Mouse (Mus musculus) CH12.LX (cell line): ENCODE data around the gene Dennd5b.

Experiments
- CTCF ChIP-seq, 2 experiments: IDR thresholded peaks in 1 of 2; conservative IDR thresholded peaks in 1 of 2; 2 replicates each; pipeline ENCODE4 v1.5.1; 2011 to 2012; ENCODE audit warnings: low read depth in 2 of 2, low read length in 2 of 2, improper control_type of control experiment in 1 of 2, inconsistent platforms in 1 of 2, mild to moderate bottlenecking in 1 of 2, moderate library complexity in 1 of 2
- EP300 ChIP-seq: IDR thresholded peaks from 2 replicates; pipeline ENCODE4 v1.6.1; 2011; ENCODE audit warnings: low read length, improper control_type of control experiment
- ETS1 ChIP-seq: conservative IDR thresholded peaks from 2 replicates; pipeline ENCODE4 v1.6.1; 2012; ENCODE audit warnings: low read depth, mild to moderate bottlenecking, inconsistent platforms, low read length, improper control_type of control experiment, moderate library complexity
- MAX ChIP-seq: IDR thresholded peaks from 2 replicates; pipeline ENCODE4 v1.6.1; 2011; ENCODE audit warnings: low read length, improper control_type of control experiment
- POLR2A ChIP-seq: IDR thresholded peaks from 2 replicates; pipeline ENCODE4 v1.6.1; 2011; ENCODE audit warnings: low read depth, mild to moderate bottlenecking, improper control_type of control experiment, low read length
- RAD21 ChIP-seq: IDR thresholded peaks from 2 replicates; pipeline ENCODE4 v1.6.1; 2011; ENCODE audit warnings: low read depth, mild to moderate bottlenecking, low read length, improper control_type of control experiment, moderate library complexity
- UBTF ChIP-seq: IDR thresholded peaks from 2 replicates; pipeline ENCODE4 v1.6.1; 2012; ENCODE audit warnings: low read depth, mild to moderate bottlenecking, inconsistent platforms, low read length, improper control_type of control experiment, moderate library complexity
- ZKSCAN1 ChIP-seq: IDR thresholded peaks from 2 replicates; pipeline ENCODE4 v1.6.1; 2012; ENCODE audit warnings: low read depth, inconsistent platforms, low read length, improper control_type of control experiment, borderline replicate concordance
- ZMIZ1 ChIP-seq: IDR thresholded peaks from 2 replicates; pipeline ENCODE4 v1.6.1; 2012; ENCODE audit warnings: low read depth, mild to moderate bottlenecking, inconsistent platforms, low read length, improper control_type of control experiment

DNA sequence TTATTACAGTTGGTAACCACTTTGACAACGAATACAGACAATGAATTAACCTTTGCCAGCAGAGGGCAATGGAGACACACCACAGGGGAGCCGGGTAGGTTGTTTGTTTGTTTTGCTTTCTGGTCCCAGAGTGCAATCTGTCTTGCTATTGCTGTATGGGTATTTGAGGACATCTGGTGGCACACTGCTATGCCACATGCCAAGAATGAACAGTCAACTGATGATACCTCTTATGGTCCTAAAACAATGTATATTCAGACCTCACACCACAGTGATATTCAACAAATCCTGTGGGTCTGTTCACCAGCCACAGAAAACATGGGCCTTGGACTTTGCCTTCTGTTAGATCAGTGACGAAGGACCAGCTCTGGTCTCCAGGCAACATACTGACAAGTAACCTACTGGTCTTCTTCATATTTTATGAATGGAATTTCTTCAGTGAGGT is 43.5 kb downstream of the Dennd5b start:
- TF ChIP-seq POLR2A (no peak), EP300 (no peak), UBTF (no peak), ZMIZ1 (no peak), MAX (no peak), CTCF (conservative IDR thresholded peaks at IDR 0.05 in 1 of 2, IDR thresholded peaks at IDR 0.05 in 1 of 2; ENCODE audit: low read depth in 2 of 2, low read length in 2 of 2) (peak; percentile 36 to 86; a peak in 3 of 4 replicates), RAD21 (peak; percentile 89), ETS1 (no peak), ZKSCAN1 (no peak)
